Mouse (Mus musculus) frontal cortex, adult 2 months (tissue): ENCODE measurements at regions not wholly inside any gene's neighbourhood (a gene's known extent, or its start where the extent isn't known, plus 50 kb on each side); places are given as distances from the start of the nearest gene placed in this dataset.
A peak's percentile ranks its signal among the peaks of the same experiment; 100 is the strongest.
"Not testable (repeated sequence)": the region's sequence is repeated elsewhere in the genome, so short reads cannot be mapped to it uniquely, and the experiment has no call there.

ENCODE experiments used
- DNase-seq, 2 experiments: peaks; one replicate each; pipeline ENCODE4 v3.0.0; 2022; ENCODE audit warnings: low spot score in 1 of 2; ENCODE audit errors: extremely low spot score in 1 of 2

DNA sequence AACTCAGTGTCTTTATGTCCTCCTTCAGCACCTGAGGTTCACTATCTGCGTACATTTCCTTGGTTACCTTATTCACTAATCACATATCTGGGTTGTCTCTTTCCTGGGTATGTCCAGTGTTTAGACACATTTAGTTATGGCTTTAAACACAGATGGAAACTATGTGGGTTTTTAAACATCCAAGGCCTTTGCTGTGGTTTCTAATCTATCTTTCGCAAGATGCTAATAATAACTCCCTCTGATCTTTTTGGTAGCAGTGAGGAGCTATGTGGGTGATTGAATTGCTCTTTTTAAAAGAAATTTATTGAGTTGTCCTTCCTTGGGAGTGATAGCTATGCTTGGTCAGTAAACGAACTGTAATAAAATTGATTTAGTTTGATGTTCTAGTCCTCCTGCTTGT is 89.7 kb upstream of the Tars start:
- no peak for DNase-seq

DNA sequence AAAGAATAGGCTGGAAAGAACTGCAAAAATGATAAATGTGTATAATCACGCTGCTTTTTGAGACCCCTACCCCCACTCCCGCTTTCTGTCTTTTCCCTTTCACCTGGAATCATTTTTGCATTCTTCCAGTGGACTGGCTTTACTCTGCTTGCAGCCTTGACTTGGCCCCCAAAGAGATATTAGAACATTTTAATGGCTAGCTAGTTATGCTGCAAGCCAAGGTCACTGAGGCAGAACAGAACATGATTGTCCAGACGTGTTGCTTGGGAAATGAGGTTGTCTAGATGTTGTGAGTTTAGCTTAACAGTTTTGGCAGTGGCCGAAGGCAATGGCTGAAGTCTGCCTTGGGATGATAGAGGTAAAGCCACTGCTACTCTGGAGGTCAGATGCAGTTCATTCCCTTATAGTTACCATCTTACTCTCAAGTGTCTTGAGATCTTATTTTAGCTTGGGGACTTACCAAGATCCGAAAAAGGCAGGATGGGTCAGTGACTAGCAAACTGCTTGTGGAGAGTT is 87.9 kb upstream of the Tars start:
- no peak for DNase-seq

DNA sequence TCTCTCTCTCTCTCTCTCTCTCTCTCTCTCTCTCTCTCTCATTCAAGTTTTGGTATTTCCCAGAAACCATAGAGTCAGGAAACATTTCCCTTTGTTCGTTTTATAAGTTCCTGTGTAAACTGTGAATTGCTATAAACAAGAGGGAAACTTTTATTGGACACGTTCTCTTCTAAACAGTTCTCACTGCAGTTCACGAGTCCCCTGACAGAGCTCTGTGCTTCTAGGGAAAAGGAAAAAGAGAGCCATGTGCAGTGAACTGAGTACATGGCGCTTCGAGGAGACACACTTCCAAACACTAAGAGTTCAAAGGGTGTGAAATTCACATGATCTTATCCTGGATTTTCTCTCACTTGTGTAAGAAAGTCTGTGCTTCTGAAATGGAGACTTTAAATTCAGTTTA is 84.5 kb upstream of the Tars start:
- DNase-seq, result no peak

DNA sequence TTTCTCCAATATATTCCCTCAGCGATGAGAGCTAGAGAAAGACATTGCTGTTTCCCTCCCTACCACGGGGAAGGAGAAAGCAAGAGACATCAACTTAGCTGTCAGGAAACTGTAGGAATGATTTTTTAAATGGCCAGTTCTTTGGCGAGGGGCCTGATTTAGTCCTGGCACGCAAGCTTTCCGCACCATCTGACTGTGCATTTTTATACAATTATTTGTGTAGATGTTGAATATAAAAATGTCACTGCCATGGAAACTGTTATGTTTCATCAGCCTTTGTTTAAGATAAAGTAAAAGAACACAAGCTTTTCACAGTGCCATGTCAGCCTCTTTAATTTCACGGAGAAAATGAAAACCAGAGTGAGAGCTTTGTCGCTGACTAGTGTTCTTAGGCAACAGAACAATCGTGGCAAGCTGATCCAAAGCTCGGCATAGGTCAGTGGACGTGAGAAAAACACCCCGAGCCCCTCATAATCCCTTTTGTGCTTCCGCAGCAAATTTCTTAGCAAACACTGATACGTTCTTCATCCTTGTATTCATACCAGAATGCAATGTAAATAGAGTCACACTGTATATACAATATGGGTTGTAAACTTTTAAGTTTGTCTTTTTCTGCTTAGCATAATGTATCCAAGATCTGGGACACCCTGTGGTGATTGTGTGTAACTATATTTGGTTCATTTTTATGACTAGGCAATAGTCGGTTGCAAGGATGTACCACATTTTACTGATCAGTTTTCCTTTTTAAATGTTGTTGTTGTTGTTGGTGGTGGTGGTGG is 79.9 kb upstream of the Tars start:
- peak in 1 of 2 experiments; percentile 17 for DNase-seq

DNA sequence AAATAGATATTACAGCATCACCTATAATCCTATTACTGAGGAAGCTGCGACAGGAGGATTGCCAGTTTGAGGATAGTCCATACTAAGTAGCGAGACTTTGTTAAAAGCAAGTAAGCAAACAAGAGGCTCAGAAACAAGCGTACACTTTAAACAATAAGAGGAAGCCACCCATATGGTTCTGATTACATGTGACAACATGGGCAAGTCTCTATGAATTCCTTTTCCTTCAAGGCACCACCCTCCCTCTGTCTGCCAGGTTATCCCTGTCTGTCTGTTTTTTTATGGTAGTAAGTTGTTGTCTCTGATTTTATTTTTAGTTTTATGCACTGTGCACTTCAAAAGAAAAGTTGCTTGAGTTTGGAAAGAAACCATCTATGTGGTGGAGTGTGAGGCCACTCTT is 76.8 kb upstream of the Tars start:
- no peak for DNase-seq

DNA sequence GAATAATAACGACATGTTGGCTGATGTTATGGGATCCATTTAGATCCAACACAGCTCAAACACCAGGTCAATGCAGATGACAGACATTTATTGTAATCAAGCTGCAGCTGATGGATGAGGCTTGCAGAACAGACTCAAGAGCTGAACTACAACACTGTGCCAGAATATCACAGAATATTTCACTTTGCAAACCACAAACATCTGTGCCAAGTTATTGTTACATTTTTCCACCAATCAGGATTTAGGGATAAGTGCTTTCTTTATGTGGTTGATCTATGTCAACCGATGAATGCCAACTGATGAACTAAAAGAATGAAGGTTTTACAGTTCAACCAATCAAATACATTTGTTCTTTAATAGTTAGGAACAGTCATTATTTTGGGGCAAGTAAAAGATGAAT is 63.9 kb upstream of the Tars start:
- DNase-seq, result no peak

DNA sequence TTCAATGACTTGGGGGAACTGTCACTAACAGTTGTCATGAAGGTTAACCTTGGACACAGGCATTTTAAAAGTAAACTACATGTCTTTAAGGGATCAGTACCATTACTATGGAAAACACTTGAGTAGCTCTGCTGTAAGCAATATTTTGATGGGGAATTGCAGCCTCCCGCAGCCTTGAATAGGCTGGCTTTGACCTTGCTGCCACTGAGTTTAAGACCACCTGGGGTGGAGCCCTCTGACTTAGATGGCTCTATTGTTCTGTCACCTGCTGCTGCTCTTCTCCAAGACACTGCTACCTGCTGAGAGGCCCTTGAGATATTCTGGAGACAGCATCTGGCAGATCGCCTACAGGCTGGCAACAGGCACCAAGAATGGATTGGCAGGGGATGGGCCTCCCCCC is 62.1 kb upstream of the Tars start:
- not testable (repeated sequence) for DNase-seq

DNA sequence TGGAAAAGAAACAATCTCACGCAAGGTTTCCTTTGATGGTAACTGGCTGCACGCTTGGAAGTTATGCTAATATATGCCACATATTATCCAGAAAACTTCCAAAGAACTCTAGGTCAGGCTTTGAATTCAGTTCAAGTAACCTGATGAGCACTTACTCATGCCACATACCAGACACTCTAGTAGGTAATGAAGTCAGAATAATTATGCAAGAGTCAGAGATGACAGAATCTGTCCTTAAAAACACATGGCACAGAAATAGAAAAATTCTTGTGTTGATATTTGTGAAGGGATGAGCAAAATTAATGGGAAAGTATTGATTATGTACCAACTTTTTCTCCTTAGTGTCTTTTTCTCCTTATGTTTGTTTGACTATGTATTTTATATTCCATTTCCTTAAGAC is 59.8 kb upstream of the Tars start:
- DNase-seq, result no peak

DNA sequence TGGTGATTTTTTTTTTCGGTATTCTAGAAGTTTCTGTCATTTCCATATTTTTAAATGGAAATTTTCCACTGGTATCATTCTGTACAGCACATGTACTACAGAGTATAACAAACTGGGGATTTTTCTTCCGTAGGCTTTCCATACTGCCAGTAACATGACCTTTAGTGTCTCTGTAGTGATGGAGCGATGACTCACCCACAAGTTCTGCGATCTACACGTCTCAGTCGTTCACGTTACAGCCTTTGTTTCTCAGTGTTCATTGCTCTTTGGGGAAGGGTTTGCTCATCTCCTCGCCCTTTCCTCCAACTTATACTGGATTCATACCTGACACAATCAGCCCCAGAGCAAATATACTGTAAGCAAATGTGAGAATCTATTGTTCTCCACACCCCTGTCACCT is 57.8 kb upstream of the Tars start:
- no peak for DNase-seq

DNA sequence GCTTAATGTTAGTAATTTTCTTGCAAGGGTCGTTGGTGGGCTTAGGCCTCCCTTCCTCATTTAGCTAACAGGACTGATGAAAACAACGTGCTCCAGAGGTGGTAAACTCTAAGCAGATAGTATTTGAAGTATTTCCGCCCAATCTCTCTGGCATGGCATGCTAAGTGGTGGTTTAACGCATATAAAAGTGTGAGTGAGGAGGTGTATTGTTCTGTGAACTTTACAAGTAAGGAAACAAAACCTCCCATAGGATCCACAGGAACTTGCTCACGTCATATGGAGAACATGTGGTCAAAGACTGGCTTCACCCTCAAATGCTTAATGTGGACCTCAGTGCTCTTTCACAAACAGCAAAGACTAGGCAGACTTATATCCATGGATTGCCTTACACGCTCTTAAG is 56.5 kb upstream of the Tars start:
- DNase-seq, result no peak

DNA sequence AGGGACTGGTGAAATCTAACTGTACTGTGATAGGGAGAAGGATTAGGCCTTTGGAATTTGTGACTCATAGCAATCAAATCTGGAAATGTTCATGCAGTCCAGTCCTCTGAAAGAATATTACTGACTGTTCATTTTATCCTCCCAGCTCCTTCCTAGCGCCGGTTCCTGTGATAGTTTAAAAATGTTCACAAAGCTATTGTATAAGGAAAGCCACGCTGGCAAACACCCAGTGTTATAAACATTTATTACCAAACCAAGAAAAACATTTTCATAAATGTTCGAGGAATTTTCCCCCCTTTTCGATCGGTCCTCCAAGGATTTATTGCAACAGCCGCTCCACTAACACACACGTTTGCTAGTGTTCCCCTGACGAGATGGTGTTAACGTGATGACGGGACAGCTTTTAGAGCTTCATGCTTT is 55.9 kb upstream of the Tars start:
- no peak for DNase-seq

DNA sequence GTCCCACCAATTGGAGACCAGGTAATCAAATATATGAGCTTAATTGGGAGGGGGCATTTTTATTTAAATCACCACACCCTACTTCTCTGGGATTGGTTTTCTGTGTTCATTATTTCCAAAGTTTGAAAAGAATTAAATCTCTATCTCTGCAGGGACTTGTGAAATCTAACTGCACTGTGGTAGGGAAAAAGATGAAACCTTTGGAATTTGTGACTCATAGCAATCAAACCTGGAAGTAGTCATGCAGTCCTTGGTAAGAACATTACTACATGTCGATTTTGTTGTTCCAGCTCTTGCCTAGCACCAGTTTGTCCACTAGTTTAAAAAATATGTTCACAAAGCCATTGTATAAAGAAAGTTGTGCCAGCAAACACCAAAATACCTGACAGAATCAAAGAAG is 54.5 kb upstream of the Tars start:
- DNase-seq, result no peak

DNA sequence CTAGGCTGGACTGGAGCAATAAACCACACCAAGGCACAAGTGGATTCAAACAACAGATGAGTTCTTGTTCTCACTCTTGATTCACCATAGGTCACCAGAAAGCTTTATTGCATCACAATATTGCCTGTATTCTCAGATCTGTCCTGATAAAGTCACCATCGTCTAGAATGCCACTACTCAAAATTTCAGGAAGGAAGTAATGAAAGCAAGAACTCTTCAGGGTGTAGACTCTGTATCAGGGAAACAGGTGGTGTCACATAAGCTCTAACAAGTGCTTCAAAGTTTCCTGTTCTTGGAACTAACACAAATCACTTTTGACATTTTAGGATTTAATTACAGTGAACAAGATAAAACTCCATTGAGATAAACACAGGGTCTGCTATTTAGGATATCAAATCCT is 52.2 kb upstream of the Tars start:
- DNase-seq, result no peak
